Mouse (Mus musculus) limb, embryonic 15.5 days (tissue): ENCODE results near the gene Syt13. TPM values are rescaled to one million over a fixed set of nuclear protein-coding genes. Genes with fewer than 3 reads are reported as not detected.

Experiments used
- ATAC-seq: fragments of 200-750 bp; cut with Nextera tagmentation; 2 replicates; pipeline ENCODE4 v1.8.0; 2017; ENCODE audit warnings: low read depth, moderate TSS enrichment; ENCODE audit not compliant: insufficient number of reproducible peaks, low FRiP score, low TSS enrichment
- H3K27ac ChIP-seq: fragments of 300-500 bp; sonication (generic); 2 replicates; pipeline ENCODE4 v1.5.1; 2015; ENCODE audit warnings: moderate library complexity, mild to moderate bottlenecking, inconsistent platforms
- H3K27me3 ChIP-seq: fragments of 300-500 bp; sonication (generic); 2 replicates; pipeline ENCODE4 v1.6.1; 2015; ENCODE audit warnings: inconsistent platforms
- H3K36me3 ChIP-seq: fragments of 300-500 bp; sonication (generic); 2 replicates; pipeline ENCODE4 v1.6.1; 2015; ENCODE audit warnings: inconsistent platforms
- H3K4me1 ChIP-seq: fragments of 300-500 bp; sonication (generic); 2 replicates; pipeline ENCODE4 v1.6.1; 2015; ENCODE audit warnings: inconsistent platforms
- H3K4me2 ChIP-seq: fragments of 300-500 bp; sonication (generic); 2 replicates; pipeline ENCODE4 v1.6.1; 2015; ENCODE audit warnings: mild to moderate bottlenecking, inconsistent platforms
- H3K4me3 ChIP-seq: fragments of 300-500 bp; sonication (generic); 2 replicates; pipeline ENCODE4 v1.5.1; 2015; ENCODE audit warnings: mild to moderate bottlenecking, inconsistent platforms
- H3K9ac ChIP-seq: fragments of 300-500 bp; sonication (generic); 2 replicates; pipeline ENCODE4 v1.6.1; 2015; ENCODE audit warnings: inconsistent platforms
- H3K9me3 ChIP-seq: fragments of 300-500 bp; sonication (generic); 2 replicates; pipeline ENCODE4 v1.6.1; 2016; ENCODE audit warnings: inconsistent platforms
- WGBS: fragments of 180-500 bp; shearing (Covaris S2); methylation state at CpG from one replicate; pipeline ENCODE4 v1.1.7; 2015; 5-methylcytosine and 5-hydroxymethylcytosine counted together
- polyA plus RNA-seq: library from polyadenylated mRNA; unstranded; fragments of >200 nt; fragmentation: Nextera tagmentation; extraction: Ambion mirVana; gene quantifications from 2 replicates; pipeline ENCODE4 v1.2.1, GENCODE M21; 2015

Syt13 gene
- polyA plus RNA-seq, 1 experiment from 2014 or later = 6.2 TPM

DNA sequence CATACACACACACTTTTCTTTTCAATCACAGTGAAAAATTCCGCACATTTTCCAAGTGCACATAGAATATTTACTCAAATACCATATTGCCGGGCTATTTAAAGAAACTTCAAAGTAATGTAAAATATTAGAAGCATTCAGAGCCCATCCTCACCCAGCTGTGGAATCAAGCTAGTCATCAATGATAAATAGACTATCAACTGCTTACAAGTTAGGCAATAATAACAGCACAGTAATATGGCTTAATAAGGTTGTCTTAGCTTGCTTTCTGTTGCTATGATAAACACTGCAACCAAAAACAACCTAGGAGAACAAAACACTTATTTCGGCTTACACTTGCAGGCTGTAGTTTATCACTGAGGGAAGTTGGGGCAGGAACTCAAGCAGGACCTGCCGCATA lies 22.4 kb upstream of the Syt13 start:
- H3K27me3 ChIP-seq = no peaks in the 10 kb centered on the region
- no peak overlapping the region for H3K4me2 ChIP-seq
- ATAC-seq = no peak
- H3K4me1 ChIP-seq = peaks cover 10% of the 10 kb centered on the region
- no peaks in the 10 kb centered on the region for H3K9me3 ChIP-seq
- H3K27ac ChIP-seq = no peak overlapping the region
- no peaks in the 10 kb centered on the region for H3K36me3 ChIP-seq
- no peak overlapping the region for H3K4me3 ChIP-seq
- H3K9ac ChIP-seq = no peak overlapping the region
- WGBS = 60% methylated on average over 4 of the region's 4 CpGs

DNA sequence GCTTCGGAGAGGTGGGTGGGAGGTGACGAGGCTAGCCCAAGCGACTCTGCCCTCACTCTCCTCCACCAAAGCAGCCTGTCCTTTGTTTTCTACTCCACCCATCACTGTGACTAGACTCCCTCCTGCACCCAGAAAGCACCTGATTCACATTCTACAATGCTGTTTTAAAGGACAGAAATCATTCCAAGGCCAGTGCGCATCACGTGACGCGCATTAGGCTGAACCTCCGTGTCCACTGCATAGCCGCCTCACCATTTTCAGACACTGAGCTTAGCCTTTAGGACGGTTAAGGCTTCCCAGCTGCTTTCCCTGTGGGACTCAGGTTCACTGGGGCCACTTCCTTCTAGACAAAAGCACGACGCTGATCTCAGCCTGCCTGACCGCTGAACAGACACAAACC lies 11.2 kb upstream of the Syt13 start:
- 78% methylated on average over 13 of the region's 13 CpGs for WGBS
- peaks cover 15% of the 10 kb centered on the region for H3K27me3 ChIP-seq
- no peak overlapping the region for H3K9ac ChIP-seq
- no peaks in the 10 kb centered on the region for H3K36me3 ChIP-seq
- H3K4me1 ChIP-seq = peaks cover 2% of the 10 kb centered on the region; the same call in 1 of the 2 replicates
- ATAC-seq = no peak
- H3K4me2 ChIP-seq = no peak overlapping the region
- H3K9me3 ChIP-seq = no peaks in the 10 kb centered on the region
- no peak overlapping the region for H3K27ac ChIP-seq
- H3K4me3 ChIP-seq = no peak overlapping the region

DNA sequence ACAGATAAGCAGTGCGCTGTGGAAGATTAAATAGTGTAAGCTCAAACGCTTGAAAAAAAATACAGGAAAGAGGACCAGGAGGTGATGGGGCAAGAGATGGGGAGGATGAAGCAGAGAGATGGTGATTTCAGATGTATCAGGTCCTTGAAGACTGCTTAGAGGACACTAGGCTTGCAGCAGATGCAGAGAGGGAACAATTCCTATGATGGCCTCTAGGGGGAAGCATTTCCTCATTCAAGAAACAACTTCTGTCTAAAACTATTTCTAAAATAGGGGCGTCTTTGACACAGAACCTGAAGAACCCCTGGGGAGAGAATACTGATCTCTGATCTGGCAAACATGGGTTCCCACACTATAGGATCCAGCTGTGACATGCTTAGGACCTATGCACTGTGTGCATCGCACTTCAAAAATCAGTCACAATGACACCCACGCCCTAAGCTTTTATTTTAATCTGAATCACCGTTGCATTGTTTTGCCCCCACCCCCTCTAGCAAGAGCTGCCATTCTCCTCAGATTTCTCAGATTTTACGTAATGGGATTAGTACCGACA lies 10.5 kb upstream of the Syt13 start:
- H3K4me1 ChIP-seq = peaks cover 2% of the 10 kb centered on the region; the same call in 1 of the 2 replicates
- H3K9me3 ChIP-seq = no peaks in the 10 kb centered on the region
- no peaks in the 10 kb centered on the region for H3K36me3 ChIP-seq
- no peak overlapping the region for H3K4me2 ChIP-seq
- H3K27me3 ChIP-seq = peaks cover 15% of the 10 kb centered on the region
- 27% methylated on average over 8 of the region's 8 CpGs for WGBS
- H3K27ac ChIP-seq = no peak overlapping the region
- no peak for ATAC-seq
- H3K4me3 ChIP-seq = no peak overlapping the region
- H3K9ac ChIP-seq = no peak overlapping the region

DNA sequence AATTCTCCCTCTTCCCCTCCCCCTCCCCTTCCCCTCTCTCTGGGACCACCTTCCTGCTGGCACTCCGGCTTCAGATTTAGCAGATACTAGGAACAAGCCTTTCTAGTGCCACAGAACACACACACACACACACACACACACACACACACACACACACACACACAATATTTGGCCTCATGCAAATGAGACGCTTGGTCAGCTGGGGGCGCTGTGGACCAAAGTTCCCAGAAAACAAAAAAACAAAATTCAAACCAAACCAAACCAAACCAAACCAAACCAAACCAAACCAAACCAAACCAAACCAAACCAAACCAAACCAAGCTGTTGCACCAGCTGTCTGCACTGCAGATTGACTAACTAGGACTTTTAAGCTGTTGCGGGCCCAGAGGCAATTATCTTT lies 4.5 kb upstream of the Syt13 start:
- Histone ChIP-seq H3K4me3 (no peak overlapping the region), H3K4me1 (peaks cover 12% of the 10 kb centered on the region), H3K4me2 (no peak overlapping the region), H3K27me3 (peaks cover 32% of the 10 kb centered on the region), H3K9ac (no peak overlapping the region), H3K27ac (no peak overlapping the region), H3K36me3 (no peaks in the 10 kb centered on the region), H3K9me3 (no peaks in the 10 kb centered on the region)
- 67% methylated on average over 4 of the region's 4 CpGs for WGBS
- ATAC-seq = no peak

DNA sequence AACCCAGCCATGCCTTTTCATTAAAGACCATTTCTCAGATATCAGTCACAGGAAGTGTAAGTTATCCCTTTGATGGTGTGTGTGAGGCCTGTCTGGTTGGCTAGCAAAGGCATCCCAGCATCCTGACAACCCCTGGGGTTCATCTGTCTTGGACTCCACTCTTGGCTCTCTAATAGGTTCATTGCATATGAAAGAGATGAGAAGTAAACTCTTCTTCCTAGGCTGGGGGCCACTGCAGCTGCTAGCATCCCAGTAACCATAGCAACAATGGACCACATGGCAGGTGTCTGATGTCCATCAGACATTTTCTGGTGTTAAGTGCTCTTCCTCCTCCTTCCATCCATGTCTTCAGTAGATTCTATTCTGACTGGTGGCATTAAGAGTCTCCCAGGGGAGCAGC lies 2.6 kb upstream of the Syt13 start:
- Histone ChIP-seq H3K9ac (no peak overlapping the region), H3K4me3 (no peak overlapping the region), H3K36me3 (no peaks in the 10 kb centered on the region), H3K27ac (no peak overlapping the region), H3K4me2 (no peak overlapping the region), H3K27me3 (peaks cover 43% of the 10 kb centered on the region), H3K4me1 (peaks cover 25% of the 10 kb centered on the region), H3K9me3 (no peaks in the 10 kb centered on the region)
- no peak for ATAC-seq

DNA sequence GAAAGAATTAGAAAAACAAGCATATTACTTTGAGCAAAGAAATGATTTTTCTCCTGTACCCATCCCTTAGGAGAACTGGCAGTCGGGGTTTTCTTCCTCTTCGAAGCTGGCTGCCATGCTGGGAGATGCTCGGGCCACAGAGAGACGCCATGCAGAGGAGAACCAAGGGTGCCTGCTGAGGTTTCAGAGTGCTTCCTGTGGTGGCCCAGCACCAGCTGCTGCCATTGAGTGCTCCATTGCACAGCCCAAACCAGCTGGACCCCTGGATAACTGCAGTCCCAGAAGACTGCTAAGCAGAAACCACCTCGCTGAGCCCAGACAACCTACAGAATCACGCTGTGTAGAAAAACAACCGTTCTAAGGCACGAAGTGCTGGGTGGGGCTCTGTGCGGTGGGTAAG lies 1.6 kb upstream of the Syt13 start:
- peaks cover 43% of the 10 kb centered on the region for H3K27me3 ChIP-seq
- no peak overlapping the region for H3K4me2 ChIP-seq
- no peak overlapping the region for H3K9ac ChIP-seq
- no peaks in the 10 kb centered on the region for H3K9me3 ChIP-seq
- no peak overlapping the region for H3K4me3 ChIP-seq
- ATAC-seq = no peak
- no peak overlapping the region for H3K27ac ChIP-seq
- H3K4me1 ChIP-seq = peaks cover 34% of the 10 kb centered on the region
- no peaks in the 10 kb centered on the region for H3K36me3 ChIP-seq
- 19% methylated on average over 9 of the region's 9 CpGs for WGBS

DNA sequence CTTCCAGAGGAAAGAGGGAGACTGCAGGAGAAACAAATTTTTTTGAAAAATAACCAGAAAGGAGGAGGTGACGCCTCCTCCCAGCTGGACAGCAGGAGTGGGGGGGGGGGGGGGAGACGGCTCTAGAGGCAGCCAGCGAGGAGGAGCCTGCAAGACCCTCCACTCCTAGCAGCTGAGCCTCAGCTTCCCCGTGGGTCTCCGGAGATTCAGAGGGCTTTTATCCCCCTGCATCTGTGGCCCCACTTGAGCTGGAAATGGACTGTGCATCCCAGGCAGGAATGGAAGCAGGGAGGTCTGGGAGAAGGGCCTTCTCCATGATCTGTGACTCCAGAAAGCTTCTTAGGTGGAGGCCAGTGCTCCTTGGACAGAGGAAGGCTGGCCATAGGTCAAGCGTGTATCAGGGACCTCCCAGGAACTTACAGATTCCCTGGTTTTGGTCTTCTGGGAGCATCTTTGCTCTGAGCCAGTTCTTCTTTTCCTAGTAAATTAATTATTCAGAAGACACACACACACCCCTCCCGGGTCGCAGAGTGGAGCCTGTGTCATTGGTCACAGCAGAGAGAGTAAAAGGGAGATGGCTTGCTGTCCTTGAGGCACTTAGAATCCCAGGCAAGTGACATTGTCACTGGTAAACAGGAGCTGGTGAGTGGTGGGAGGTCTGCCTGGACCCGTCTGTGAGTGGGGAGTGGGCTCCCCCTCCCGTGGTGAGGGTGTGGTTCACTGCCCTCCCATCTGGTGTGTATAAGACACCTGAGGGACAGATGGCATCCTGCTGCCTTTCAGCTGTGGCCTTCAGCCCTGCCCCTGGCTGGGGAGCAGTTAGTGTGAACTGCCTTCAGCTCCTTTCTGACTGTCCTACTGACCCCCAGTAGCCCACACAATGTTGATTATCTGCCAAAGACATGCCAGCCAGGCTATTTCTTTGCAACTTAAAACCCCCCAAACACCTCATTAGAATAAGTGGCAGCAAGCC lies 1.0 kb downstream of the Syt13 start:
- H3K27ac ChIP-seq = no peak overlapping the region
- peaks cover 49% of the 10 kb centered on the region for H3K27me3 ChIP-seq
- no peak overlapping the region for H3K9ac ChIP-seq
- H3K4me3 ChIP-seq = peak overlapping the region; percentile 44
- no peaks in the 10 kb centered on the region for H3K9me3 ChIP-seq
- WGBS = 15% methylated on average over 8 of the region's 10 CpGs
- no peak for ATAC-seq
- peak overlapping the region; percentile 87 for H3K4me2 ChIP-seq
- no peaks in the 10 kb centered on the region for H3K36me3 ChIP-seq
- H3K4me1 ChIP-seq = peaks cover 36% of the 10 kb centered on the region

DNA sequence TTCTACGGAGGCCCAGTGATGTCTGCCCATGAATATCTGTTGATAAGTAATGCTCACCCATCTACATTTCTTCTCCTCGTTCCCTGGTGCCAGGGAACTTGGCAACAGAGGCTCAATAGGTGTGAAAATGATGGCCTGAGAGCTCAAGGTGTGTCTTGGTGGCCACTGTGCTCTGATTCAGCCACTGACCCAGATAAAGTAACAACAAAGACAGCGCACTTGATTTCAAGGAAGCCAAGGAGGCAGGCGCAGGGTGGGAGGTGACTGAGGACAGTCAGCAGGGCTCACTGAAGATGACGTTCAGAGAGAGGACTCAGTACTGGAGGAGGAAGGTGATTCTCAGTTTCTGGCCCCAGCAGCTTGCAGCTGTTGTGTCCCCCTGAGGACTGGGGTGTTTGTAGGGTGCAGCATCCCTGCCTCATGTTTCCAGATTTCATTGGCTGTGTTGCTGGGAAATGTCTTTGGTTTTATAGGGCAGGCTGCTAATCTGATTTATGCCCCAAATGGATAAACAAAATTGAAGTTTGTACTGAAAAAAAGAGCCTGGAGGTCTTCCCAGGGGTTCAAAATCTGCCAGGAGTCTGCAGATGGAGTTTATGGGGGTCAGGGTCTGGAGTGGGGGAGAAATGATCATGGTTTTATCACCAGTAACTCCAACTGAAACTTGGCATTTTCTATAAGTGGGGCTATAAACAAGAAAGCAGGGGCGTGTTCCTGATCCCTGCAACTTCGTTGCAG lies 2.7 kb downstream of the Syt13 start:
- Histone ChIP-seq H3K27me3 (peaks cover 46% of the 10 kb centered on the region), H3K4me1 (peaks cover 36% of the 10 kb centered on the region), H3K9ac (no peak overlapping the region), H3K27ac (no peak overlapping the region), H3K9me3 (no peaks in the 10 kb centered on the region), H3K4me2 (no peak overlapping the region), H3K4me3 (no peak overlapping the region), H3K36me3 (no peaks in the 10 kb centered on the region)
- 0 out of 2 replicates have a peak, but pooled peaks have one; percentile 25 for ATAC-seq
- WGBS = 34% methylated on average over 7 of the region's 7 CpGs

DNA sequence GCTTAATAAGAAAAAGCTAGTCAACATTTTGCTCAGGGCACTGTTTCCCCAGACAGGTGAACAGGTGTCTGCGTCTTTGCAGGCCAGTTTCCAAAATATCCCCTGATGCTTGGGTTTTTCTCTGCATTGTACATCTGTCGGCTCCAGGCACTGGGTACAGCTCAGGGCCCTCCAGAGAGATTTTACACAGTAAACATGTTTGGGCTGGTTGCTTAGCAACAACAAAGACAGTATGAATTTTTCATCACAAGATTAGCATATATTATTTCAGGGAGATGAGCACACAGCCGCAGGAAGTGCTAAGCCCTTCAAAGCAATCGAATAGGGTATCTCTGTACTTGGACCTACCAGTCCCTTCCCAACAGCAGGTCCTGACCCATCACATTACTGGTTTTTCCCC lies 5.8 kb downstream of the Syt13 start:
- H3K36me3 ChIP-seq = no peaks in the 10 kb centered on the region
- no peaks in the 10 kb centered on the region for H3K9me3 ChIP-seq
- ATAC-seq = no peak
- WGBS = 76% methylated on average over 4 of the region's 4 CpGs
- no peak overlapping the region for H3K4me2 ChIP-seq
- peaks cover 20% of the 10 kb centered on the region for H3K4me1 ChIP-seq
- H3K27ac ChIP-seq = no peak overlapping the region
- H3K27me3 ChIP-seq = peaks cover 15% of the 10 kb centered on the region
- H3K4me3 ChIP-seq = no peak overlapping the region
- no peak overlapping the region for H3K9ac ChIP-seq

DNA sequence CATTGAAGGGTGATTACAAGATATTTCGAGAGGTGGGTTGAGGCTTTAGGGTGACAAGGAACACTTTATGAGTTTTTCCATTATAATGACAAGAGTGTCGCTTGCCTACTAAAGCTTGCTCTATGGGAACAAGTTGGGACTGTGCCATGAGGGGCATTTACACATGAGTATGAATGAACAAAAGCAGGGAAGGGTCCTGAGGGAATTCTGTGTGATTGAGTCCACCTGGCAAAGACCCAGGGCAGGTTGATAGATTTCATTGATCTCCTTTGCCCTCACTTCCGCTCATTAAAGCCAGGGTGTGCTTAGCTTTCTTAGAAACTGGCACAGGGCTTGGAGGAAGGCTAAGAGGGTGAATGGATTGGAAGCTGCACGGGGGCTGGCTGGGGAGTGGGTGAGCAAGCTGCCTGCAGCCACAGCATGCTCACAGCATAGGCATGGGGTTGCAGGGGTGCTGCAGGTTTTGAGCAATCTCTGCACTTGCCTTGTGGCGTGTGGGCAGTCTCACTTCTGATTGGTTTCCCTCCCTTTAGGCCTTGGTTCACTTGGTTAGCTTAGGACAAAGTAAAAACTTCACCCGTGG lies 9.9 kb downstream of the Syt13 start:
- 58% methylated on average over 6 of the region's 6 CpGs for WGBS
- H3K4me2 ChIP-seq = no peak overlapping the region

DNA sequence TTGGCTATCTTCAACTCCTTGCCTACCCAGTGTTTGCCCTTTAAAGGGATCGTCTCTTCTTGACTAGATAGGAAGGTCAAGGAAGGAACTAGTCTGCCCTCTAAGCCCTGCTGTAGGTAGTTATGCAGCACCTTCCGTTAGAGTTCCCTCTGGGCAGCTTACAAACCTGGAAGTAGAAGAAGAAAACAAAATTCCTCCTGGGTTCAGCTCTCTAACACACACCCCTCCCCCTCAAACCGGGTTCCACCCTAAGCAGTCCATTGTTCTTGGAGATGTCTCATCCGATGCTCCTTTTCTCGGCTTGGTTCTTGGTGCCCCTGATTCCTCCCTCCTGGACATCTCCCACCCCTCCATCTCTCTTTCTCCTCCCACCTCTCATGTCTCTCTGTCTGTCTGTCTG lies 14.8 kb downstream of the Syt13 start:
- no peaks in the 10 kb centered on the region for H3K27me3 ChIP-seq
- peaks cover 9% of the 10 kb centered on the region for H3K4me1 ChIP-seq
- H3K4me3 ChIP-seq = no peak overlapping the region
- H3K27ac ChIP-seq = no peak overlapping the region
- H3K9ac ChIP-seq = no peak overlapping the region
- H3K36me3 ChIP-seq = no peaks in the 10 kb centered on the region
- WGBS = 79% methylated on average over 5 of the region's 5 CpGs
- no peaks in the 10 kb centered on the region for H3K9me3 ChIP-seq
- H3K4me2 ChIP-seq = no peak overlapping the region
- ATAC-seq = no peak

More for the DNA sequence above, 9.9 kb downstream of the Syt13 start:
- no peaks in the 10 kb centered on the region for H3K4me1 ChIP-seq
- no peak overlapping the region for H3K27ac ChIP-seq
- H3K4me3 ChIP-seq = no peak overlapping the region
- H3K9me3 ChIP-seq = no peaks in the 10 kb centered on the region
- no peak overlapping the region for H3K9ac ChIP-seq
- no peaks in the 10 kb centered on the region for H3K36me3 ChIP-seq
- 0 out of 2 replicates have a peak, but pooled peaks cover 3% of the 10 kb centered on the region for H3K27me3 ChIP-seq
- no peak for ATAC-seq
